Mouse (Mus musculus) erythroblast, embryonic 14.5 days (primary cell): ENCODE measurements around the gene Tmem221.

Experiments used
- GATA1 ChIP-seq: IDR thresholded peaks from 2 replicates; pipeline ENCODE4 v1.6.1; 2012; ENCODE audit warnings: low read length, inconsistent platforms, mixed read lengths
- TAL1 ChIP-seq: IDR thresholded peaks from 3 replicates; pipeline ENCODE4 v1.6.1; 2012; ENCODE audit warnings: low read length, inconsistent platforms, mixed read lengths

DNA sequence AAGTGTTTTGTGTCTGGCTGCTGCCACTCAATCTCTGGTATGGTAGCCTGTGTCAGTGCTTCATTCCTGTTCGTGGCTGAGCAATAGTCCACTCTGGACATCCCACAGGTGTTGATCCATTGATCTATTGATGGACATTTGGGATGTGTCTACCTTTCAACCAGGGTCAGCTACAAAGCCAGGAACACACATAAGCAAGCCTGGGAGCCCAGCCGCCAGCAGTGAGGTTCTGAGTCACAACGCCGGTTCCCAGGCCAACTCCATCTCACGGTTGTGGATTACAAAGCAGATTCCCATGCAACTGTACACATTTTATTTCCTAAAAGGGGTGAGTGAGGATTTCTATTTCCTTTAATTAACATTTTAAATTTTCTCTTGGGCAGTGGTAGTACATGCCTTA is 2.1 kb upstream of the Tmem221 start:
- TF ChIP-seq GATA1: no peak
- no peak for TF ChIP-seq TAL1
